Mouse (Mus musculus) lung, postnatal 36 days (tissue): ENCODE measurements around the gene Cd200r1.

ENCODE experiments used
- DNase-seq: peaks from one replicate; pipeline ENCODE4 v3.0.0; 2022; ENCODE audit warnings: mixed read lengths

Cd200r1 gene

DNA sequence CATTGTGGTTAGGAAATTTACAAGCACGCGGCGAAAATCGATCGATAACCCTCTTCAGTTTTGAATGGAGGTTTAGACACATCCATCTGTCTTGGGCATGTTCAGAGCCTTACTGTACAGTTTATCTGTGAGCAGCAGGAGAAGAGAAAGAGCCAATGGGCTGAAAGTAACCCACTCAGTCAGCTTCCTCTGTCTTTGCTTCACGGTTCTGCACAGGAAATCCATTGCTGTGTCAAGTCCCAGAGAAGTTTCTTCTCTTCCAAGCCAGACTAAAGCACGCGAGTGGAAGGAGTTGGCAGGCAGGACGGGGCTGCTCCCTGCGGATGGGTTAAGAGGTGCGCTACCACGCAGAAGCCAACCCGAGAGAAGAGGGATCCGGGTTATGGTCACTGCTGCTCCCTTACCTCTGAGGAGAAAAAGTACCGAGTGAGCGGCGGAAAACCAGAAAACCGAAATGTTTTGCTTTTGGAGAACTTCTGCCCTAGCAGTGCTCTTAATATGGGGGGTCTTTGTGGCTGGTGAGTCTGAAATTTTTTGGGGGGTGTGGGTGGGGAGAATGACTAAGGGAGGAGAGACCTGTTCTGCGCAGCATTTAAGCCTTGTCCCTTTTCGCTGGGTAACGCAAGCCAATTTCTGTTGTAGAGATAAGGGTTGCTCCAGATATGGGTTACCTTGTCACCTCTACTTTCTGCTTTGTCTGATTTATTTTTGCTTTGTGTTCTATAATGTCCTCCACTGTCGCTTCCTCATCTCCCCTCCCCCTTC, at the start of gene Cd200r1:
Cd200r1 (plus strand) TSS at position 182 of the 765 bp plus-strand sequence.
- no peak for DNase-seq

DNA sequence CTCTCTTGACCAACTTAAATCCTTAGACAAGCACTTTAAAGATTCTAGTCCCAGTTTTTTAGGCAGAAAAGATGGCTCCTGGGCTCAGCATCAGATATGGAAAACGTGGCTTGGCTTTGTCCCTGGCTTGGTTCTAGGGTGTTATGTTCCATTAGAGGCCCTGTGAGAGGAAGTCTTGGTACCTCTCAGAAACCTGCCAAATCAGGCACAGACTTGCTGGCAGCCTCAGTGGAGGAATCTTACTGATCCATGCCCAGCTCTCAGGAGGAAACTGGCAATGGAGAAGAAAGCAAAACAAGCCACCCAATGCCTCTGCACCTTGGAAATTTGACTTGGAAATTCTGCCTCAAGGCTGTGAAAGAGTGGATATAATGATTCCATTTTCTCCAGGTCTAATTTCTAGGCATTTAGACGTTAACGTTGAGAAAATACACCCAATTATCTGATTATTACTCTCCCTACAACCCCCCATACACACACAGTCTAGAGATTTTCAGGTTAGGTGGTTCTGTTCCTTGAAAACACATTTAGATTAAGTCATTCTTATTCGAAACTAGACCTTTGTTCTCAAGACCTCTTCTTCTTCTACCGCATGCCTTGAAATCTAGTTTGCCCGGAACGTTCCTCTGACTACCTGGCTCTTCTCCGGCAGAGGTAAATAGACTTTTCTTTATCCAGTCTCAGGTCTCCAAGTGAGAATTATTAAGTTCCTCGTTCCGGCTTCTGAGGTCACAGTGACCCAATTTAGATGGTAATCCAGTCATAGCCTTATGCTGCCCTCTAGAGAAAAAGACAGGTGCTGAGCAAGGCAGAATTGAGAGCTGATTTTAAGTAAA, 49.0 kb upstream of the Cd200r1 start:
- peak; percentile 77 for DNase-seq

DNA sequence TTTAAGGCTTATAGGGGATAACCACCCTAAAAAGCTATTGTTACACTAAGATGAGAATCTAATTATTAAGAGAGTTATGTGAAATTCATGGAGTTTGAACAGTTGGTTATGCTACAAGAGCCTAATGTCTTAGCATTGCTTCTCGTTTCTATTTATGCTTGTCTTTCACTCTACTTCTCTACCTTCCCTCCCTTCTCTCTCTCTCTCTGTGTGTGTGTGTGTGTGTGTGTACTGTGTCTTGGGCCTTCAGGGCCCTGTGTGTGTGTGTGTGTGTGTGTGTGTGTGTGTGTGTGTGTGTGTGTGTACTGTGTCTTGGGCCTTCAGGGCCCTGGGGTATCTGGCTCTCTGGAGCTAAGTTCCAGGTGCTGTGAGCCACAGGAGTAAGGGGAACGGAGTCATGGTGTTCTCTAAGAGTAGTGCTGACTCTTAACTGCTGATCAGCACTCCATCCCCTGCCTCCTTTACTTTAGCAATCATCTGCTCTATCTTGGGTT, 48.3 kb upstream of the Cd200r1 start:
- DNase-seq: no peak

DNA sequence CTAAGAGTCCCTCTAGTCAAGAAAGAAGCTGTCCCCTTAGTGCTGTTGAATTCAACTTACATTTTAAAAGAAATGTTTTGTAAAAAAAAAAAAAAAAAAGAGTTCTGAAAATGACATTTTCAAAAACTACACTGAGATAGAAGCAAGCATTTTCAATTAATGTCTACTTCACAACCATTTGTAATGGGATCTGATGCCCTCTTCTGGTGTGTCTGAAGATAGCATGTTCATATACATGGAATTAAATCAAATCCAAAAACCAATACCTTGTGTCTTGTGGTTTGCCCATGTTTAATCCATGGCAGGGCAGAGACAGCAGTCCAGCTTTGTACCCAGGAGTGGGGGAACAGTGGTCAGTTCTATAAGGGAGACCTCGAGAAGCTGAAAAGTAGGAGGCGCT, 47.7 kb upstream of the Cd200r1 start:
- DNase-seq: no peak

DNA sequence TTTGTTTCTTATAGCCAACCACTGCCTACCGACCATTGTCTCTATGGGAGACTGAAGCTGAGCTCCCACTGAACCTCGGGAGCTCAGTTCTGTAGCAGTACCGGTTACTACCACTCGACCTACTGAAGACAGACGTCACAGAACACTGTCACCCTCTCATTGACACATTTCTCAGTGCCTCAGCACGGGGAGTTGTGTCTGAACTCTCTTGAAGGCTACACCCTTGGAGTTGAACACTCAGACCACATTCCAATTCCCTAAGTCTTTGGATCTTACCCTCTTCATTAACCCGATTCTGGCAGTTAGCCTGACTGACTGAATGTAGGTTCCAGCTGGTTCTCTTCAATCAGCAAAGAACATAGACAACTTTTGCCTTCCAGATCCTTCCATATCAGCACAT, 46.2 kb upstream of the Cd200r1 start:
- peak; percentile 61 for DNase-seq

DNA sequence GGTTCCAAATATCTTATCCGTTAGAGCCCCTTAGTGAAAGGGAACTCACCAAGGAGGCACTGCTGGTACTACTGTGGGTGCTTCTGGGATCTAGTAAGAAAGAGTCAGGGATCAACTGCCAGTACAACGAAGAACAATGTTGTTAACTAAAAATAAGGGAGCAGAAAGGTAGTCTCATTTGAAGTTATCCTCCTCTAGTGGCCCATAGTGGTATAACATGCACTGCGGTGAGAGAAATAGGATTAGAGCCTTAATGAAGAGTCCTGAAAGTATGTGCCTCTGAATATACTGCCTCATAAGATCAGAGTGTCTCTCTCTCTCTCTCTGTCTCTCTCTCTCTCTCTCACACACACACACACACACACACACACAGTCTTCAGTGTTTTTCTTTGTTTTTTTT, 45.0 kb upstream of the Cd200r1 start:
- DNase-seq: peak; percentile 33

DNA sequence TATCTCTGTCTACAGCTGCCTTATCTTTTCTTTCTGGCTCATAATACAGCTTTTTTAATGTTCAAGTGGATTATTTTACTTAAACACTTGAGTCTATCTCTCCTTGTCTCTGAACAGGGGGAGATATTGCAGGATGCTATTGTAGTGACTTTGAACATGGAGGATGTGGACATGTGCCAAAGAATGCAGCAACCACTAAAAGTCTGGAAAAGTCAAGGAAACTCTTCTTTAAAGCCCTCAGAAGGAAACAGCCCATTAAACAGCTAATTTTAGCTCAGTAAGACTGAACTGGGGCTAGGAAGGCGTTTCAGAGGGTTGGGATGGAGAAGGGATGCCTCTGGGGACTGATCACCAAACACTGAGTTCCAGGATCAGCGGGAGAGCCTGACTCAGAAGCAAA, 42.9 kb upstream of the Cd200r1 start:
- no peak for DNase-seq

DNA sequence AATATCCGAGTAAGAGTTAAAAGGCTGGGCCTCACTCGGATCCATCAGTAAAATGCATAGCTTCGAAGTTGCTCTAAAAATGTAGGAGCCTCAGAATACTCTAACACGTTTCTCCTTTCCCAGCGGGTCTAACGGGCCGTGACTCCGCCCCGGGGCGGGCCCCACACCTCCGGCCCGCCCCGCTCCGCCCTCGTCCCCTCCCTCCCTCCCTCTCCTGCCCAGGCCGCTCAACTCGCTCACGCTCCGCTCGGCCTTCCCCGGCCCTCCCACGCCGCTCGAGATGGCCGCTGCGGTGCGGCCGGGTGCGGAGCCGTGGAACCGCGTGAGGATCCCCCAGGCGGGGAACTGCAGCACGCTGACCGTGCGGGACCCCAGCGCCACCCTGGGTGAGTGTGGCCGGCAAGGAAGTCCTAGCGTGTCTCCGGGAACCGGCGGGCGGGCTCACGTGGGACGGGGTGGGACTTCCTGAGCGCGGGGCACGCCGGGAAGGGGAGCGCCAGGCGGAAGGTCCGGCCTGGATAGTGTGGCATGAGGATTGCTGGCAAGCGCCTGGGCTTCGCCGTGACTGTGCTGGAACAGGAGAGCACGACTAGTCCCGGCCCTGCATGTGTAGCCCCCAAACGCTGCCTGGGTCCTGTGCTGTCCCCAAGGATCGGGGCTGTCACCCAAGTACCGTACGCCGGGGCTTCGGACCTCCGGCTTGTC, 41.3 kb upstream of the Cd200r1 start, which contains the start of gene Nepro:
Nepro (plus strand) TSS at position 219 of the 705 bp plus-strand sequence.
- DNase-seq: peak; percentile 95

DNA sequence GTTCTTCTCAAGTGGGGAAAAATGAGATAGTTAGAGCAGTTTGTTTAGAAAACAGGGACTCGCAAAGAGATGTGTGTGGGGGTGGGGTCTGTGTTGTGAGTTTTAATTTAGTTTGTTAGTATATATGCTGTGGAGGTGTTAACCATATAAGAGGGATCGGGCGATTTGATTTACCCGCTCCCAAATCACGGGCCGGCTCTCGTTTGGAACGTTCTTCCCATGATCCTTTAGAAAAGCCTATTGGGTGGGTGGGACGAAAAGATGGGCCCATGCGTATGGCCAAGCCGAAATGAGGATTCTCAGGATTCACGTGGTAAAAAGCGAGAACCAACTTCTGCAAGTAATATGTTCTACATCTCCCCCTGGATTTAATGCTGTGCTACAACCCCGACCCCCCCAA, 40.7 kb upstream of the Cd200r1 start:
- peak; percentile 25 for DNase-seq

DNA sequence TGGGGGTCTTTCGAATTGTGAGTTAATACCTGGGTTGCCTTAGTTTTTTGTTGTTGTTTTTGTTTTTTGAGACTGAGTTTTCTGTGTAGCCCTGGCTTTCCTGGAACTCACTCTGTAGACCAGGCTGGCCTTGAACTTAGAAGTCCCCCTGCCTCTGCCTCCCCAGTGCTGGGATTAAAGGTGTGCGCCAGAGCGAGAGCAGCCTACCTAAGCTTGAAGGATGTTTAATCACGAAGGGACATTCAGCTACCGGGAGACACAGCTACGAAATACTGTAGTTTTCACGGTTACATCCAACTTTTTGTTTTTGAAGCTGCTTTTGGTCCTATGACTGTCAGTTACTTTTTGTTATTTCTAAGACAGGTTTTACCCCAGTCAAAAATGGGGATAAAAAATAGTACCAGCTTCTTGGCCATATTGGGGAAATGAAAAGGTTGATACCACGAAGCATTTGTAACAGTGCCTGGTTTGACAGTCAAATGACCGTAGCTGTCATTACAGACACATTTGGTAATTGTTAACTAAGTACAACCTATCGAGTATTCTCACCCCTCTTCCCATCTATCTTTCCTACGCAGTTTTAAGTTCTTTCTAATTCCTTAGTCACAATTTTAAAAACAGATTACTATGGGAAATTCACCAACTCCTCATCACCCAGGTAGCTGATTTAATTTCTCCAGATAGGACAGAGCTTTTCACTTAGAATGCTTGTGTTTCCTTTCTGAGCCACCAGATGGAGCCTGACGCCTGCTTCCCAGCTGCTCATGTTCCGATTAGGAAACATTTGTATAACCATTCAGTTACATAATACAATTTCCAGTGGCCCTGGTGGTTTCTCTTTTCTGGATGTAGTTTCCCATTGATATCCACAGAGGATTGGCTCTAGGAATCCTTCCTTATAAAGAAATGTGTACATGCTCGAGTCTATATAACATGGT, 40.0 kb upstream of the Cd200r1 start:
- peak; percentile 94 for DNase-seq

DNA sequence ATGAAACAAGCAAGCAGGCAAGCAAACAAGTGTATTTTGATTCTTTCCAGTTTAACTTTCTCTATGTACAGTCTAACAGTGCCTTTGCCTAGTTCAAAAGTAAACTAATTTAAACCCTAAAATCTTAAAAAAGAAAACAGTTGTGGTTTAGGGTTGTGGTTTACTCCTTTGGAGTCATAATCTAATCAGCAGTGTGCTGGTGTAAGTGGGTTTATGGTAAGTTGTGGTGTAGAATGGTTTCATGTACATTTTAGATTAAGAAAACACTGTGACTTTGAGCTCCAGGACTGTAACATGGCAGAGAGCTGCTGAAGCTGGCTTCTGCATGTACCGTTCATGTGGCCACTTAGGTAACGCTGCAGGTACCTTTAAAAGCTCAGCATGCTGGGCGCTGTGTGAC, 38.0 kb upstream of the Cd200r1 start:
- no peak for DNase-seq

DNA sequence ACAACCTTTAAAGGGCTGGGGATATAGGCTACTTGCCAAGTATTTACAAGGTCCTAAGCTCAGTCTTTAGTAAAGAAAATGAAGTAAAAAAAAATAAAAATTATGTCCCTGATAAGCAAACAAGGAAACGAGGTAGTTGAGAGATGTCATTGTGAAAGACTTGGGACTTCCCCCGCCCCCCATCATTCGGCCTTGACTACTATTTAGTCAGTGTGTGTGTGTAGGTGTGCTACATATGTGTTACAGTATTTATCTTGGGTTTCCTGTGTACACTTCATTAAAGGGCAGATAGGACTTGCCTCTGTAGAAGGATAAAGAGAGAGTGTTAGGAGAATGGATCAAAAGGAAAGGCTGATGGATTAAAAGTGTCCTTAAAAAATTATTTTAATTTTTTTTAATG, 31.5 kb upstream of the Cd200r1 start:
- DNase-seq: no peak

DNA sequence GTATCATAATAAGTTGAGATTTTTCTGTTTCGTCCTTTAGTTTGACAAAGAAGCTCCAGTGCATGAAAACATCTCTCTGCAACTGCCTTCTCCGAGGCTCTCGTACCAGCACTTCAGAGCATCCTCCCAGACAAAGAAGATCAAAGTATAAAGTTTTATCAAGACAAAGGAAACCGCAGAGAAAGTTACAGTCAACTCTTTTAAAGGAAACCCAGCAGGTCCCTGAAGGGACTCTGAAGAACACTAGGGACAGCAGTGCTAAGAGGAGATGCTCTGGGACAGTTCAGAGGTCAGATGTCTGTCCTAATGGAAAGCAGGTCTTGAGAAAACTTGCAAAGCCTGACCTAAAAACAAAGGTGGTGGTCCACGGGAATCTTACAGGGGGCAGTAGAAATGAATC, 29.9 kb upstream of the Cd200r1 start:
- no peak for DNase-seq

DNA sequence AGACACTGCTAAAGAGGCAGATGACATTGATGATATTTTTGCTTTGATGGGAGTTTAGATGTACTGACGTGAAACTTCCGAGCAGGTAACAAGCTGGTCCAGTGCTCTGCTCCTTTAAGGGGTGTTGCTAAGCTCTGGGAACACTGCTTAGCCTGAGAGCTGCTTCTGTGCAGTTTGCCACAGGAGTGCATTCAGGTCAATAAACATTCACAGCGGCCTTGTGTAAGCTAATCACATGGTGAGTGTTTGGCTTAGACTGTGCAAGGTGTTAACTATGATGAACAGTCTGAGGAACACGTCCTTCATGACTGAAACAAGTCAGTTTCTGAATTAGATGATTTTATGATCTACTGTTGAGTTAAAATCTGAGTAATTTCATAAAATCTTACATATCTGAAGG, 29.4 kb upstream of the Cd200r1 start:
- DNase-seq: peak; percentile 37

DNA sequence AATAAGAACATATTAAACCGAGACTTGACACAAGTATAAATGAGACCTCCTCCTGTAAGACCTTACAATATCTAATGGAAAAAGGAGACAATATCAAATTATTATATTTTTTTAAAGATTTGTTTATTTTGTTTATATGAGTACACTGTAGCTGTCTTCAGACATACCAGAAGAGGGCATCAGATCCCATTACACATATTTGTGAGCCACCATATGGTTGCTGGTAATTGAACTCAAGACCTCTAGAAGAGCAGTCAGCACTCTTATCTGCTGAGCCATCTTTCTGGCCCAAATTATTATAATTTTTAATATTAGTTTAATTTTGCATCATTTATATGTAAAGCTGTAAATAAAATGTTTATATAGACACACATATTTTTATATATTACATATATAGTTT, 22.8 kb upstream of the Cd200r1 start:
- no peak for DNase-seq

DNA sequence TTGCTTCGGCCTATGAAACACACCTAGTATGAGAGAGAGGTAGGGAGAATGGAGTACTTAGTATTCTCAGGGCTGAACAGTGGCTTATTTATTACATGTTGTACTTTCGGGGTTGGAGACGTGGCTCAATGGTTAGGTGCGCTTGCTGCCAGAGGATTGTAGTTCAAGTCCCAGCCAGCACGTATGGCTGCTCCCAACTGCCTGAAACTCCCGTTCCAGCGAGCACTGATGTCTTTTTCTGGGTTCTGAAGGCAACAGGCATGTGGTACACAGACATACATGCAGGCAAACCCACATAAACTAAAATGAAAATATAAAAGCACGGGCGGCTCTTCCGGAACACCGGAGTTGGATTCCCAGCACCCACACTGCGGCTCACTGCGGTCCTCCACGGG, 20.1 kb upstream of the Cd200r1 start:
- DNase-seq: no peak

DNA sequence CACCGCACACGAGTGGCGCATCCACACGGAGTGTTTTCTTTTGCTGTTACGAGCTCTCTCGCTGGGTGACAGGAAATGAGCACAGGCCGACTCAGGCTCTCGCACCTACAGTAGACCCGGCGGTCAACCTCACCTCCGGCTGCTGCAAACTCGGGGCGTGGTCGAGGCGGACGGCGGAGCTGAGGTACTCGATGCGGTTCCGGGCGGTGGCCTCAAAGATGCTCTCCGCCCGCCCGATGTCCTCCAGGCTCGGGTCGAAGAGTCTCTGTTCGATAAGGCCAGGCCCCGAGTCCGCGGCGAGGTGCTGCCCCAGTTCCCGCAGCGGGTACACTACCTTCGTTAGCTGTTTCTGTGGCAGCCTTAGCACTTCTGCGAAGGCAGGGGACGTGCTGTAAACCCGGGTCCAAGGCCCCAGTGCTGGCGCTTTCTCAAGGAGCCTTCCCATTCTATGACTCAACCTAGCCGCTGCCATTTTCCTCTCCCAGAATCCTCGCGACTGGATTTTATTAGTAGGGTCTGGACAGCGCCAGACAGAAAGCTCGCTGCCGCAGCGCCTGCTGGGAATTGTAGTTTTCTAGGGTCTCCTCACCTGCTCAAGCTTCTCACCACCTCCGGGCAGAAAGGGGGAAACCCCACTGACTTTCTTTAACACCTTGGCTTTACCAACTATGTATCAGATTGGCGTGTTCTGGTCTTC, 19.5 kb upstream of the Cd200r1 start, which contains the start of gene Gtpbp8:
Gtpbp8 (minus strand) TSS at position 498 of the 697 bp plus-strand sequence.
- DNase-seq: peak; percentile 92

DNA sequence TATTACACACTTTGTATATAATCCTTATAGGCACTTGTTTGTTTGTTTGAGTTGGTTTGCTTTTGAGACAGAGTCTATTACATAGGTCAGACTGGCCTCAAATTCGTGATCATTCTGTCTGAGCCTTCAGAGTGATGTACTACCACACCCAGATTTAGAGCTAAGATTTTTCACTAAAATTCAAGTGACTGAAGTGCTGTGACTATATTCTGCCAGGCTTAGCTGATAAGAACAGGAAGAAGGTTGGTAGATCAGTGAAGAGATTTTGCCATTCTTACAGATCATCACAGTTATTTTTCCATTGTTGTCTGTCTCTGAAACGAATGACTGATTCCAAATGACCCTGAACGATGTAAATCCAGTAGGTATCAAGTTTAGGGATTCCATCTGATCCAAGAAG, 17.5 kb upstream of the Cd200r1 start:
- DNase-seq: no peak

DNA sequence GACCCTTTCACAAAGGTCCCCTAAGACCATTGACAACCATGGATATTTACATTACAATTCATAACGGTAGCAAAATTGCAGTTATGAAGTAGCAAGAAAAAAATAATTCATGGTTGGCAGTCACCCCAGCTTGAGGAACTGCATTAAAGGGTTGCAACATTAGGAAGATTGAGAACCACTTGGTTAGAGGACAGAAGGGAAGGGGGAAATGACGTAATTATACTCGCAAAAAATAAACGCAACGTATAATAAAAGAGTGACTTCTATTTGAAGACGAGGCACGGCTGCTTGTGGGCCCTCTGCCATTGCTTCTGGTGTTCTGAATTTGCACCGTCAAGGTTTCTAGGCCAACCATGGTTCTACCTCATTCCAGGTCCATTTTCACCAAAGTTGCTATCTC, 7.8 kb upstream of the Cd200r1 start:
- no peak for DNase-seq

DNA sequence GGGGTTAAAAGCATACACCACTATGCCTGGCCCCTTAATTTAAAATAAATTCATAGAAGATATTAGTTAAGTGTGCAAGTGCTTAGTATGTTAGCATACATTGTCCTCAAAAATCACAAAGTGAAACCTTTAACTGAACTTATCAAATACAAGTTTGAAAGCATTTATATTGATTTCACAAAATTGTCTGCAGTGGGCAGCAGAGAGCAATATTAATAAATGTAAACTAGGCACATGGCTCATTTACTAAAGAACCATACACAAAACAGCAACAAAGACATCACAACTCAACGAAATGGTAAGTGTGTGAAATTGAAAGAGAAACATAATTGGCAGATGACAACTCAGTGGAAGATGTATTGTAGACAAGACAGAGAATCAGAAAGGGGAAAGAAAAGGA, 3.7 kb upstream of the Cd200r1 start:
- DNase-seq: no peak

DNA sequence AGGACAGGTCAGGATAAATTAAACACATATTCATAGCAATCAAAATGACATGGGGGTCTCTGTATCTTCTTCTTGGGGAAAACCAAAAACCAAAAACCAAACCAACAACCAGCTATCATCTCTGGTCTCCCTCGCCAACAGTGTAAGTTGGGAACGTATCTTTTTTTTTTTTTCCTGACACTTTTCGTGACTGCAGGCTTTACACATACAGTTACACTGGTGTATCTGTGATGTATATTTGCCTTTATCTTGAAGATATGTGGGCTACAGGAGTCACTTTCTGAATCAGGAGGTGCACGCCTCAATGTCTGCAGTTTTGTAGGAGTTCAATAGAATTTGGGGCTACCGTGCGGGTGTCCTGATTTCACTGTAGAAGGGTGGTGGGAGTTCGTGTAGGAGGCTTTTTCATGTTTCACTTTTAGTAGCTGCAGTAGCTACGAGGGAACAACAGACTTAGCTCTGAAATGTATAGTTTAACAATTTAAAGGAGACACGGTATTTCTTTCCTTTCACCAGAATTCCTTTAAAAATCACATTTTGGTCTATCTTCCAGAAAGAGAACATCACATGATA, 870 bp downstream of the Cd200r1 start:
- DNase-seq: no peak
